Mouse (Mus musculus) embryonic facial prominence, embryonic 12.5 days (tissue): Measurements from ENCODE around the gene Rpl23. TPM values are rescaled to one million over a fixed set of nuclear protein-coding genes. Genes with fewer than 3 reads are reported as not detected.
A peak's percentile ranks its signal among the peaks of the same experiment; 100 is the strongest.

Source experiments
- ATAC-seq: fragments of 200-750 bp; cut with Nextera tagmentation; 2 replicates; pipeline ENCODE4 v1.8.0; 2017; ENCODE audit not compliant: insufficient number of reproducible peaks, insufficient read depth, low FRiP score, low TSS enrichment
- H3K27ac ChIP-seq: fragments of 300-500 bp; sonication (generic); 2 replicates; pipeline ENCODE4 v1.5.1; 2016; ENCODE audit warnings: mild to moderate bottlenecking
- H3K27me3 ChIP-seq: fragments of 300-500 bp; sonication (generic); 2 replicates; pipeline ENCODE4 v1.6.1; 2016; ENCODE audit warnings: mild to moderate bottlenecking, moderate library complexity
- H3K36me3 ChIP-seq: fragments of 300-500 bp; sonication (generic); 2 replicates; pipeline ENCODE4 v1.6.1; 2016; ENCODE audit warnings: mild to moderate bottlenecking
- H3K4me1 ChIP-seq: fragments of 300-500 bp; sonication (generic); 2 replicates; pipeline ENCODE4 v1.6.1; 2016
- H3K4me2 ChIP-seq: fragments of 300-500 bp; sonication (generic); replicated peaks from 2 replicates; pipeline ENCODE4 v1.6.1; 2016; ENCODE audit warnings: mild to moderate bottlenecking, moderate library complexity
- H3K4me3 ChIP-seq: fragments of 300-500 bp; sonication (generic); 2 replicates; pipeline ENCODE4 v1.5.1; 2016; ENCODE audit warnings: mild to moderate bottlenecking
- H3K9ac ChIP-seq: fragments of 300-500 bp; sonication (generic); 2 replicates; pipeline ENCODE4 v1.6.1; 2016; ENCODE audit warnings: mild to moderate bottlenecking, moderate library complexity
- H3K9me3 ChIP-seq: fragments of 300-500 bp; sonication (generic); 2 replicates; pipeline ENCODE4 v1.6.1; 2016; ENCODE audit warnings: mild to moderate bottlenecking, moderate library complexity
- WGBS: fragments of 180-500 bp; shearing (Covaris S2); methylation state at CpG from one replicate; pipeline ENCODE4 v1.1.7; 2016; 5-methylcytosine and 5-hydroxymethylcytosine counted together
- polyA plus RNA-seq: library from polyadenylated mRNA; unstranded; fragments of >200 nt; fragmentation: Nextera tagmentation; extraction: Ambion mirVana; gene quantifications from 2 replicates; pipeline ENCODE4 v1.2.1, GENCODE M21; 2016

The Rpl23 gene
- polyA plus RNA-seq, 1 experiment from 2014 or later = 481 TPM

DNA sequence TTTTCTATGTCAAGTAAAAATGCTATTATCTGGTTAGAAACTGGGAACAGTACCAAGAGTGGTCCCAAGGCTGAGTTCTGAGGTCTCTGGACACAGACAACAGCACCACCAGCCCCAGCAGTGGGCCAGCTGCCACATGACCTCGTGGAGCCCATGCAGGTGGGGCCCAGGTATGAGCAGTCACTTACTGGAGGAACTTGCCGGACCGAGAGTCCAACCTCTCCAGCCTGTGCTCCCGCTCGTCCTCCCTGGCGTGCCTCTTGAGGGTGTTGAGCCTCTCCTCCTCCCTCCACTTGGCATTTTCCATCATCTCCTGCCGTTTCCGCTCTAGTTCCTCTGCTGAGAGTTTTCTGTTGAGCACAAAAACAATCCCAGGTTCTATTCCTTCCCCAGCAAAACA lies 34.5 kb downstream of the Rpl23 start:
- Histone ChIP-seq H3K9ac (no peak overlapping the region), H3K4me2 (no peak overlapping the region), H3K36me3 (peaks cover 59% of the 10 kb centered on the region), H3K4me1 (peaks cover 7% of the 10 kb centered on the region; the same call in 1 of the 2 replicates), H3K9me3 (no peaks in the 10 kb centered on the region), H3K4me3 (no peak overlapping the region), H3K27ac (no peak overlapping the region), H3K27me3 (no peaks in the 10 kb centered on the region)
- ATAC-seq = no peak
- 86% methylated on average over 8 of the region's 8 CpGs for WGBS

DNA sequence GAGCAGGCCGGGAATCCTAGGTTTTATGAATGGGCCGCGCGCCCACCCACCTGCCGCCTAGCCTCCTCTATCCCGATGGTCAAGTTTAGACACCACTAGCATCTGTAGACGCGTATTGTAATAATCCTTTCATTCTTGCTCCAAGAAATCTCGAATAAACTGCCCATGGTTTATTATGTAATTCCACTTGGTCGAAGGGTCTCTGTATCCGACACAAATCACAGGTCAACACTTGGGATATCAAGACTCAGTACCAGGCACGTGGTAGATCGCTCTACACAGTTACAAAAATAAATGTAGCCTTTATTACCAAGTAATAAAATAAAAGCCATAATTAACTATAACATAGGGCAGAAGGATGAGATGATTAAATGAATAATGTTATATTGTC lies 36.9 kb downstream of the Rpl23 start:
- no peaks in the 10 kb centered on the region for H3K9me3 ChIP-seq
- ATAC-seq = peak; percentile 13; the same call in 1 of the 2 replicates
- H3K36me3 ChIP-seq = peaks cover 37% of the 10 kb centered on the region
- peak overlapping the region; percentile 43 for H3K4me2 ChIP-seq
- no peak overlapping the region for H3K9ac ChIP-seq
- H3K27me3 ChIP-seq = no peaks in the 10 kb centered on the region
- peaks cover 16% of the 10 kb centered on the region; the same call in 1 of the 2 replicates for H3K4me1 ChIP-seq
- H3K27ac ChIP-seq = no peak overlapping the region
- peak overlapping the region; percentile 66 for H3K4me3 ChIP-seq
- 13% methylated on average over 13 of the region's 13 CpGs for WGBS

DNA sequence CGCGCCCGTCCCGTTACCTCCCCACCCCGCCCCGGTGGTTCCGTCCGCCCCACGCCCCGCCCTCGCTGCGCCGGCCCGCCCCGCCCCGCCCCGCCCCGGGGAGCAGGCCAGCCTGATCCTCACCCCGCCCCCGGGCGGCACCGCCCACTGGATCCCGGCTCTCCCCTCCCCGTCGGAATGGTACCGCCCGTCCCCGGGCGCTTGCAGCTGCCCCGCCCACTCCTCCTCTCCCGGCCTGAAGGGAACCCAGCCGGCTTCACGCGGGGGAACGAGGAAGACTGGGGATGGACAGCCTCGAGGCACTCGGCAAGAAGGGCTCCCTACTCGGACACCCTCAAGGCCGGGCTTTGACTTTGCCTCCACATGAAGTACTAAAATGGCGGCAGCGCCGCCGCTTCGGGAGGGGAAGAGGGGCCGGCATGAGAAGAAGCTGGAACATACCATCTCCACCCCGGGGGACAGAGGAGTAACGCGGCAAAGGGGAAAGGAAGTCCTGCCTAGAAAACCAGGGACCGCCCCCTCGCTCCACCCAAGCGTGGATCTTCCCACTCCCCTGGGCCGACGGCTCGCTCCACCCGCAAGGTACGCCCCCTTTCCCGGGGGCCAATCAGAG lies 37.4 kb downstream of the Rpl23 start:
- 1% methylated on average over 29 of the region's 57 CpGs for WGBS
- H3K27me3 ChIP-seq = no peaks in the 10 kb centered on the region
- H3K36me3 ChIP-seq = peaks cover 32% of the 10 kb centered on the region
- peak; percentile 92 for ATAC-seq
- peak overlapping the region; percentile 87 for H3K27ac ChIP-seq
- peaks cover 16% of the 10 kb centered on the region; the same call in 1 of the 2 replicates for H3K4me1 ChIP-seq
- H3K9me3 ChIP-seq = no peaks in the 10 kb centered on the region
- peak overlapping the region; percentile 81 for H3K9ac ChIP-seq
- H3K4me2 ChIP-seq = peak overlapping the region; percentile 81
- H3K4me3 ChIP-seq = peak overlapping the region; percentile 66

DNA sequence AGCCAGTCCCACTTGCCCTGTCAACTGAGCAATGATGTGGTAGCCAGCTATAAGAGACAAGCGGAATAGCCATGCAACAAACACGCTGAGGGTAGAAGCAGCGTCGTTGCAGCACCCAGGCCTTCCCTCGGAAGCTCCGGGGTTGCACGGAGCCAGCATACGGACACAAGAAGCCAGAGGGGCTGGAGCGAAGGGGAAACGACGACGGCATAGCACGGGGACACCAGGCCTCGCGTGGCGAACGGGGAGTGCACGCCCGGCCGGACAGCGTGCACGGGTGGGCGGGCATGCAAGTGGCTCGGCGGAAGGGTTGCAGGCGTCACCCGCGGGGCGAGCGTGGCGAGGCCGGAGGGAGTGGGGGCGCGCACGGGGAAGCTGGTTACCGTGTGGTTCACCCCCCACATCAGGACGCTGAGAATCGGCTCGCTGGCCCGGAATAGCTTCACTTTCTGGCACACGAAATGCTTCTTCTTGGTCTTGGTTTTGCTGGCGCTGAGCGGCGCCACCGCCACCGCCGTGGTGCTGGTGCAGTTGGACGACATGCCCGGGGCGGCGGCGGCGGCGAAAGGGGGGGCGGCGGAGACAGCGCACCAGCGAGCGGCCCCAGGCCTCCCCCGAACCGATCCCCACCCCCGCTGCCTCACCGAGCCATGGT lies 38.0 kb downstream of the Rpl23 start, which contains the start of gene Pip4k2b:
TSS of gene Pip4k2b (minus strand) at position 642 of the 655 bp plus-strand sequence.
- Histone ChIP-seq H3K9ac (peak within 1 kb of the TSS; percentile 81), H3K4me3 (peak within 1 kb of the TSS; percentile 66), H3K9me3 (no peaks in the 10 kb centered on the region), H3K27ac (peak within 1 kb of the TSS; percentile 87), H3K27me3 (no peaks in the 10 kb centered on the region), H3K4me2 (peak within 1 kb of the TSS; percentile 81), H3K36me3 (peaks cover 27% of the 10 kb centered on the region), H3K4me1 (peaks cover 16% of the 10 kb centered on the region; the same call in 1 of the 2 replicates)
- peak; percentile 17 for ATAC-seq
- under 1% methylated on average over 63 of the region's 63 CpGs for WGBS

DNA sequence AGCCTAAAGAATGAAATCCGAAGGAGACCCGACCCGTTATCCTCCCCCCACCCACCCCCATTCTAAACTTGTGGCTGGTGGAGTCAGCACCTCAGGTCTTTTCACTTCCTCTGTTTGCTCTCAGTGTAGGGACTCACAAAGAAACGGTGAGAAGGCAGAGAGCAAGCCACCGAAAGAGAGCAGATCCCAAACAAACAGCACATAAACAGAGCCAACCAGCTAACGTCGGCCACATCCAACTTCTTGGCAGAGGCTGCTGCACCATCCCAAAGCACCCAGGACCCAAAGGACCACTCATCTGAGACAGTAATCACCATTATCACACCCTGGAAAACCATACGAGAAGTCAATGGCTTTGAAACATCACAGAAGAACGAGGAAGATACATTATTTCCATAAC lies 38.8 kb downstream of the Rpl23 start:
- peaks cover 16% of the 10 kb centered on the region; the same call in 1 of the 2 replicates for H3K4me1 ChIP-seq
- H3K4me2 ChIP-seq = peak overlapping the region; percentile 81
- H3K27ac ChIP-seq = peak overlapping the region; percentile 87
- H3K4me3 ChIP-seq = peak overlapping the region; percentile 66
- 33% methylated on average over 9 of the region's 9 CpGs for WGBS
- no peak for ATAC-seq
- H3K27me3 ChIP-seq = no peaks in the 10 kb centered on the region
- no peaks in the 10 kb centered on the region for H3K9me3 ChIP-seq
- peak overlapping the region; percentile 81 for H3K9ac ChIP-seq
- H3K36me3 ChIP-seq = peaks cover 23% of the 10 kb centered on the region

DNA sequence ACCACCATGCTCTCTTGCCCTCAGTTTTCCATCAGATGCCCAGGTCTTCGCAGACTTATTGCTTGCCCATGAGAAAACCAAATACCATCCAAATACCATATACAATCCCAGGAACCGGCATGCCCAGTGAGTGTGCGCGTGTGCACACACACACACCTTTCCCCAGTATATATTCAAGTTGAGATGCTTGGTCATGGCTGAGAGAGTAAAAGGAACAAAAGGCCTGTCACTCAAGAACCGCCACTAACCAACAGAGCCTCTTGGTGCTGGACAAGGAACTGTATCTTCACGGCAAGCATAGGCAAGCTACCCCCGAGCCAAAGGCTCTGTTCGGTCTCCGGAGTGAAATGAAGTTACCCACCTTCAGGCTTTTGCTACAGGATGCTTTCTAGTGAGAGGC lies 39.6 kb downstream of the Rpl23 start:
- H3K4me3 ChIP-seq = peak overlapping the region; percentile 14
- H3K9ac ChIP-seq = no peak overlapping the region
- 76% methylated on average over 9 of the region's 9 CpGs for WGBS
- H3K27me3 ChIP-seq = no peaks in the 10 kb centered on the region
- H3K4me2 ChIP-seq = peak overlapping the region; percentile 81
- H3K36me3 ChIP-seq = peaks cover 15% of the 10 kb centered on the region
- peaks cover 19% of the 10 kb centered on the region; the same call in 1 of the 2 replicates for H3K4me1 ChIP-seq
- H3K27ac ChIP-seq = 0 out of 2 replicates have a peak overlapping the region, but pooled peaks have one; percentile 30
- no peak for ATAC-seq
- H3K9me3 ChIP-seq = no peaks in the 10 kb centered on the region

DNA sequence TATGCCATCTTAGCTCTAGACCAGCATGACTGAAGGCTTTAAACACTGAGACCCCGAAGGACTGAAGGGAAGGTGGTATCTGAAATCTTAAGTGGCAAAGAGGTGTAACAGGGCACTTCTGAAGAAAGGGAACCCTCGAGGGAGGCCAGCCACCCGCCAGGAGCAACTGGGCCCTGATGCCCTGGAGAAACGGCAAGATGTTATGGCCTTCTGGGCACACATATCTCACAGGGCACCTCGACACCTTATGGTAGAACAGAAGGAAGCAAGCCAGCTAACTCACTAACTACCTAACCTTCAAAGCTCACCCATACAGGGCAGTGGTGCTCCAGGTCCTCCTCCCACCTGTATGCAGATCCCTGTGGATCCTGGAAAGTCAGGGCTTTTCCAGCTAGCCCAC lies 40.1 kb downstream of the Rpl23 start:
- no peak for ATAC-seq
- Histone ChIP-seq H3K4me2 (peak overlapping the region; percentile 81; the same call in 1 of the 2 replicates), H3K36me3 (peaks cover 13% of the 10 kb centered on the region), H3K9ac (no peak overlapping the region), H3K27ac (0 out of 2 replicates have a peak overlapping the region, but pooled peaks have one; percentile 30), H3K9me3 (no peaks in the 10 kb centered on the region), H3K4me3 (no peak overlapping the region), H3K27me3 (no peaks in the 10 kb centered on the region), H3K4me1 (peaks cover 24% of the 10 kb centered on the region; the same call in 1 of the 2 replicates)
- WGBS = 93% methylated on average over 5 of the region's 5 CpGs

DNA sequence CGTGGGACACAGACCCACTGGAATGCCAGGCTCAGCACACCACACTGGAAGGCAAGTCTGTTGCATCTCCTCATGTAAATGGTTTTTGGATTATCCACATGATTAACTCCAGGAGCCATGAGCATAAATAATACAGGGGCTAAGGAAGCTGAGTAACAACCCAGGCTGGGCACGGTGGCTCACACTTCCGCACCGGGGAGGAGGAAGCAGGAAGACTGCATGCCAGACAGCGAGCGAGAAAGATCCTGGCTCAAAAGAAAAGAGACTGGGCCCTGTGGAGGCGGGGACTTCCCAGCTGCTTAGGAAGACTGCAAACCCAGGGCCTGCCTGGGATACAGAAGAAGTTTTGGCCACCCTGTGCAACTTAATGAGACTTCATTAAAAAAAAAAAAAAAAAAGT lies 42.0 kb downstream of the Rpl23 start:
- Histone ChIP-seq H3K27me3 (no peaks in the 10 kb centered on the region), H3K27ac (no peak overlapping the region), H3K4me2 (no peak overlapping the region), H3K4me3 (no peak overlapping the region), H3K4me1 (peaks cover 24% of the 10 kb centered on the region; the same call in 1 of the 2 replicates), H3K9ac (no peak overlapping the region), H3K9me3 (no peaks in the 10 kb centered on the region), H3K36me3 (no peaks in the 10 kb centered on the region)
- ATAC-seq = no peak
- WGBS = 42% methylated on average over 7 of the region's 7 CpGs

DNA sequence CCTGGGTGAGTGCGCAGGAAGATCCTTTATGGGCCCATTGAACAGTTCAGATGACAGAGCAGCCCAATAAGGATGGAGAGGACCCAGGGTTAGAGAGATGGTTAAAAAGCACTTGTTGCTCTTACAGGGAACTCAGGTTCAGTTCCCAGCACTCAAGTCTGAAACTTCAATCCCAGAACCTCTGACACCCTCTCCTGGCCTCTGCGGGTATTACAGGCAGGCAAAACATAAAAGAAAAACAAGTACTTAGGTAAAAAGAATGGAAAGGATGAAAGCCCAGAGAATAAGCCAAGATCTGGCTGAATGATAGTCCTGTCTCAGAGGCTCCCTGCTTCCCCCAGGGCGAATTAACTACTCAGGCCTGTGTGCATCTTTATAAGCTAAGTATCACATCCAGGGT lies 43.1 kb downstream of the Rpl23 start:
- no peak overlapping the region for H3K4me2 ChIP-seq
- H3K36me3 ChIP-seq = no peaks in the 10 kb centered on the region
- H3K9me3 ChIP-seq = no peaks in the 10 kb centered on the region
- H3K27ac ChIP-seq = no peak overlapping the region
- no peak for ATAC-seq
- no peaks in the 10 kb centered on the region for H3K27me3 ChIP-seq
- peaks cover 26% of the 10 kb centered on the region for H3K4me1 ChIP-seq
- H3K9ac ChIP-seq = no peak overlapping the region
- H3K4me3 ChIP-seq = no peak overlapping the region
- WGBS = 91% methylated on average over 3 of the region's 3 CpGs

DNA sequence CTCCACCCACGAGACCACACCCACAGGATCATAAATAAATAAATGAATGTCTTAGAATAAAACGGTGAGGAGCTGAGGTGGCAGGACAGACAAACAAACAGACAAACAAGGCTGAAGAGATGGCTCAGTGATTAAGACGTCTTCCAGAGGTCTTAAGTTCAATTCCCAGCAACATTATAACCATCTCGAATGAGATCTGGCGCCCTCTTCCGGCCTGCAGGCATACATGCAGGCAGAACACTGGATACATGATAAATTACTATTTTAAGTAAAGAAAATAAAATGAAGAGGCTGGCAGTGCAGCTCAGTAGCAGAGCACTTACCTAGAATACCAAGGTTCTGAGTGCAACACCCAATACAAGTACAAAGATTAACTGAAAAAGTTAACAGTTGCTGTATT lies 43.5 kb downstream of the Rpl23 start:
- Histone ChIP-seq H3K36me3 (no peaks in the 10 kb centered on the region), H3K9ac (no peak overlapping the region), H3K4me2 (no peak overlapping the region), H3K27ac (no peak overlapping the region), H3K9me3 (no peaks in the 10 kb centered on the region), H3K4me3 (no peak overlapping the region), H3K4me1 (peaks cover 30% of the 10 kb centered on the region), H3K27me3 (no peaks in the 10 kb centered on the region)
- 60% methylated on average over 6 of the region's 6 CpGs for WGBS
- ATAC-seq = no peak

DNA sequence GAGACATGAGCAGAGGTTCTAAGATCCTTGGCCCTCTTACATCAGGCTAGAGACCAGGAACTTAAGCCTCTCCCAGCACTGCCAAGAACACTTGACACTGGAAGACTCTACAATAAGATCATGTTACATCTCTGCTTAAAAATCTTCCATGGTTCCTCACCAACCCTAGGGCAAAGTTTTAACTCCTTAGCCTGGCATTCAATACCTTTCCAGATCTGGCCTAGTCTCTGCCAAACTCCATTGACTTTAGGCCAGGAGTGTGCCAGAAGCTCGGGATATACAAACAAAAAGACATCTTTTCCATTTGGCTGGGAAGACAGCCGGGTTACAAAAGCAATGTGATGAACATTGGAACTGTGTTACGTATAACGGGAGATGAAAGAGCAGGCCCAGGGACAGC lies 44.6 kb downstream of the Rpl23 start:
- Histone ChIP-seq H3K9me3 (no peaks in the 10 kb centered on the region), H3K4me3 (no peak overlapping the region), H3K27ac (0 out of 2 replicates have a peak overlapping the region, but pooled peaks have one; percentile 17), H3K4me1 (peaks cover 32% of the 10 kb centered on the region), H3K4me2 (no peak overlapping the region), H3K27me3 (no peaks in the 10 kb centered on the region), H3K9ac (no peak overlapping the region), H3K36me3 (no peaks in the 10 kb centered on the region)
- ATAC-seq = no peak
- WGBS = 53% methylated on average over 4 of the region's 4 CpGs

DNA sequence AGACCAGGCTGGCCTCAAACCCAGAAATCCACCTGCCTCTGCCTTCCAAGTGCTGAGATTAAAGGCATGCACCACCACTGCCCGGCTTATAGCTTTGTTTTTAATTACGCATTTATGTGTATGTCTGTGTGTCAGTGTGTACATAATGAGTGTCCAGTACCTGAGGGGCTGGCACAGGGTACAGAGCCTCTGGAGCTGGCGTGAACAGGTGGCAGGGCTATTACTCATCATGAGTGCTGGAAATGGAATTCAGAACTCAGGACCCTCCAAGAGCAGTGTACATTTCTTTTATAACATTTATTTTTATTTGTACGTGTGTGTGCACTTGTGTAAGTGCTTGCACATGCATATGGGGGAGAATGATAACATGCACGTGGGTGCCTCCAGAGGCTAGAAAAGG lies 45.6 kb downstream of the Rpl23 start:
- WGBS = 90% methylated on average over 5 of the region's 5 CpGs
- Histone ChIP-seq H3K27ac (no peak overlapping the region), H3K9me3 (no peaks in the 10 kb centered on the region), H3K4me3 (no peak overlapping the region), H3K9ac (no peak overlapping the region), H3K36me3 (peaks cover 8% of the 10 kb centered on the region; the same call in 1 of the 2 replicates), H3K4me2 (no peak overlapping the region), H3K4me1 (peaks cover 25% of the 10 kb centered on the region), H3K27me3 (no peaks in the 10 kb centered on the region)
- ATAC-seq = no peak
